In the genomic region with DNA sequence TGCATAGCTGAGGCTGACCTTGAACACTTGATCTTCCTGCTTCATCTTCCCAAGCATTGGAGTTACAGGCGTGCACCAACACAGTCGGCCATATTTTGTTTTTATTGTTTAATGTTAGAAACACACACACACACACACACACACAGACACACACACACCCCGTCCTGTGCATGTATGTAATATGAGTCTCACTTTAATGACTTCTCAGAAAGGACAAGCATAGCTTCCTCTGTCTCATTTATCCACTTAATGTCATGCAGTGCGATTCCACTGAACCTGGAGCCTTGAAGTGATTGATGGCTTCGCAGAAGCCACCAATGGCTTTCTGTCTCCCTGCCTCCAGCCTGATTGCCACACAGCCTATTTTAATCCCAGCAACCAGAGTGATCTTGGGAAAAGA, we compare ENCODE assay signal across 11 mouse cellular contexts. TPM values are rescaled to one million over a fixed set of nuclear protein-coding genes. Genes with fewer than 3 reads are reported as not detected.
A peak's percentile ranks its signal among the peaks of the same experiment; 100 is the strongest.
DNase-seq lines count a peak whose midpoint lies in the region; ATAC-seq and TF ChIP-seq lines count a peak whose summit lies in the region.
"Had no signal": no experiment of that assay in that cellular context is flagged by ENCODE, and none has a peak within 500 bp of the region (broad histone marks: within the 10 kb centered on the region; RNA-seq: fewer than 3 reads in every experiment).

No protein-coding gene starts in this region.

- H3K27ac ChIP-seq in forebrain, embryonic 11.5 days (ENCODE audit: low read depth, low read length), result 0 out of 2 replicates have a peak overlapping the region, but pooled peaks have one; percentile 12
- no peak overlapping the region for H3K27ac ChIP-seq in forebrain, embryonic 10.5 days
- 0 out of 2 replicates have a peak overlapping the region, but pooled peaks have one; percentile 30 for H3K27ac ChIP-seq in ES-Bruce4 (ENCODE audit: insufficient read depth, low read length)
- peak overlapping the region; percentile 68 for H3K27ac ChIP-seq in forebrain, embryonic 12.5 days
- H3K27ac ChIP-seq: liver, embryonic 14.5 days had no signal

- no peaks in the 10 kb centered on the region for H3K4me1 ChIP-seq in forebrain, embryonic 11.5 days (replicated peaks; ENCODE audit: control insufficient read depth, insufficient read depth, low read length)
- peaks cover 13% of the 10 kb centered on the region for H3K4me1 ChIP-seq in forebrain, embryonic 10.5 days
- H3K4me1 ChIP-seq in ES-Bruce4 (ENCODE audit: control insufficient read depth, insufficient read depth, low read length), result peaks cover 2% of the 10 kb centered on the region
- H3K4me1 ChIP-seq in forebrain, embryonic 12.5 days, result peaks cover 16% of the 10 kb centered on the region

- no peak for TF ChIP-seq EP300 in ES-Bruce4 (IDR thresholded peaks at IDR 0.05; ENCODE audit: insufficient read depth, low read depth, low read length)

- no peak for TF ChIP-seq CTCF in ES-Bruce4 (IDR thresholded peaks at IDR 0.05; ENCODE audit: low read depth, low read length)

- no peaks in the 10 kb centered on the region for H3K9me3 ChIP-seq in forebrain, embryonic 11.5 days (ENCODE audit: control insufficient read depth, low read length)
- H3K9me3 ChIP-seq in forebrain, embryonic 10.5 days, result no peaks in the 10 kb centered on the region
- H3K9me3 ChIP-seq in ES-Bruce4 (replicated peaks; ENCODE audit: control insufficient read depth, insufficient read depth, low read length, poor library complexity, severe bottlenecking), result no peaks in the 10 kb centered on the region
- no peaks in the 10 kb centered on the region for H3K9me3 ChIP-seq in forebrain, embryonic 12.5 days

- no peak overlapping the region for H3K4me2 ChIP-seq in forebrain, embryonic 11.5 days (ENCODE audit: low read depth, low read length, severe bottlenecking)
- H3K4me2 ChIP-seq in forebrain, embryonic 12.5 days, result no peak overlapping the region

- no peaks in the 10 kb centered on the region for H3K27me3 ChIP-seq in forebrain, embryonic 11.5 days (ENCODE audit: control insufficient read depth, insufficient read depth, low read length)
- no peaks in the 10 kb centered on the region for H3K27me3 ChIP-seq in forebrain, embryonic 10.5 days (ENCODE audit: poor library complexity, severe bottlenecking)
- no peaks in the 10 kb centered on the region for H3K27me3 ChIP-seq in ES-Bruce4 (ENCODE audit: control insufficient read depth, insufficient read depth, low read length, poor library complexity, severe bottlenecking)
- H3K27me3 ChIP-seq in forebrain, embryonic 12.5 days, result no peaks in the 10 kb centered on the region

- no peak overlapping the region for H3K4me3 ChIP-seq in forebrain, embryonic 11.5 days (ENCODE audit: low read depth, low read length)
- H3K4me3 ChIP-seq in forebrain, embryonic 10.5 days, result no peak overlapping the region
- H3K4me3 ChIP-seq in ES-Bruce4 (ENCODE audit: low read depth, low read length), result no peak overlapping the region
- no peak overlapping the region for H3K4me3 ChIP-seq in forebrain, embryonic 12.5 days (replicated peaks)
- H3K4me3 ChIP-seq: layer of hippocampus, adult 2 months had no signal

- no peak overlapping the region for H3K9ac ChIP-seq in forebrain, embryonic 11.5 days (ENCODE audit: low read length)
- H3K9ac ChIP-seq in ES-Bruce4 (ENCODE audit: low read depth, poor library complexity, severe bottlenecking), result peak overlapping the region; percentile 22; the same call in 1 of the 2 replicates
- H3K9ac ChIP-seq in forebrain, embryonic 12.5 days, result no peak overlapping the region
- H3K9ac ChIP-seq: liver, embryonic 14.5 days had no signal

- no peak for DNase-seq in forebrain, embryonic 11.5 days (ENCODE audit: low spot score)
- DNase-seq in forebrain, embryonic 10.5 days (ENCODE audit: extremely low spot score, low spot score), result no peak
- DNase-seq in spleen, adult 18-20 months, result no peak
- no peak for DNase-seq in cerebellum, postnatal 25 days
- DNase-seq in lung, postnatal 25 days (ENCODE audit: low spot score), result no peak

- H3K36me3 ChIP-seq in forebrain, embryonic 11.5 days (ENCODE audit: control insufficient read depth, insufficient read depth, low read length), result no peaks in the 10 kb centered on the region
- H3K36me3 ChIP-seq in forebrain, embryonic 10.5 days (replicated peaks), result no peaks in the 10 kb centered on the region
- H3K36me3 ChIP-seq in ES-Bruce4 (ENCODE audit: control insufficient read depth, insufficient read depth, low read length, poor library complexity, severe bottlenecking), result no peaks in the 10 kb centered on the region
- no peaks in the 10 kb centered on the region for H3K36me3 ChIP-seq in forebrain, embryonic 12.5 days (replicated peaks)

- ATAC-seq in forebrain, embryonic 11.5 days (replicated peaks; ENCODE audit: low FRiP score), result peak; percentile 61
- ATAC-seq in forebrain, embryonic 12.5 days (ENCODE audit: low FRiP score), result peak; percentile 55
- ATAC-seq in megakaryocyte progenitor cell, adult 5-6 weeks (replicated peaks; ENCODE audit: poor library complexity), result 0 out of 2 replicates have a peak, but pooled peaks have one; percentile 2
- ATAC-seq: Patski had no signal

- no peak for TF ChIP-seq POLR2A in ES-Bruce4 (IDR thresholded peaks at IDR 0.05; ENCODE audit: insufficient read depth, low read length)

- 66% methylated on average over 5 of the region's 5 CpGs for WGBS in forebrain, embryonic 11.5 days
- 64% methylated on average over 5 of the region's 5 CpGs for WGBS in forebrain, embryonic 10.5 days
- 44% methylated on average over 5 of the region's 5 CpGs for WGBS in forebrain, embryonic 12.5 days

RNA-seq across cellular contexts. Expression of gene Scn3a, which starts 15.2 kb away (rescaled TPM):
- 19.2 and 19.8 TPM in 2 replicates for polyA plus RNA-seq in forebrain, embryonic 11.5 days (2014; fragmentation: Nextera tagmentation; extraction: Ambion mirVana)
- 2.6 and 5.4 TPM in 2 replicates for polyA plus RNA-seq in forebrain, embryonic 10.5 days (2016; fragmentation: Nextera tagmentation; extraction: Ambion mirVana)
- polyA plus RNA-seq in ES-Bruce4 (2011; ENCODE audit: insufficient read depth, insufficient read length, low read depth, missing spikeins), result 0.55 and 0.61 TPM in 2 replicates
- polyA plus RNA-seq in forebrain, embryonic 12.5 days (2016; fragmentation: Nextera tagmentation; extraction: Ambion mirVana), result 38.0 and 40.8 TPM in 2 replicates
- total RNA-seq in megakaryocyte progenitor cell, adult 5-6 weeks (2015), result not detected in 2 replicates
- not detected in 2 replicates for total RNA-seq in megakaryocyte progenitor cell, adult 5-6 weeks (2017)

Comparison
In these comparisons a context has a peak if more than half of its experiments do, and no peak if none do; other contexts are left out.
1. ATAC-seq: peak in every context shown above with its lines; median percentile 61 in forebrain, embryonic 11.5 days; 55 in forebrain, embryonic 12.5 days; 2 in megakaryocyte progenitor cell, adult 5-6 weeks.